Mouse (Mus musculus) spleen, postnatal 4 days (tissue): Measurements from ENCODE around the gene Cd200r3.

Experiments used
- DNase-seq, 2 experiments: peaks; one replicate each; pipeline ENCODE4 v3.0.0; 2022; ENCODE audit warnings: low spot score in 2 of 2

Gene Cd200r3

DNA sequence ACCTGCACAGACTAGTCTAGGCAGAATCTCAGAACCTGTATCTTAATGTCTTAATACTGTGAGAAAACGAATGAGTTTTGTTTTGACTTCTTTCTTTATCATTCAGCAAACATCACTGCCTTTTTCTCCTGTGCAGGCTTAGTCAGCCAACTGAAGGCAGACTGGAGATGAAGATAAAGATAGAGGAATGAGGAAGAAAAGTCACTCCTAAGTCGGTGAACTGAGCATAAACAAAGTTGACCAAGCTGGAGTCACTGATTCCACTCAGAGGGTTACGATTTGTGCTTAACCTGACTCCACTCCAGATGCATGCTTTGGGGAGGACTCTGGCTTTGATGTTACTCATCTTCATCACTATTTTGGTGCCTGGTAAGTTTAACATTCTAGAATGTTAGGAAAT, at the start of gene Cd200r3:
Gene Cd200r3 (plus strand): TSS at position 211 of the 400 bp plus-strand sequence.
- no peak for DNase-seq

DNA sequence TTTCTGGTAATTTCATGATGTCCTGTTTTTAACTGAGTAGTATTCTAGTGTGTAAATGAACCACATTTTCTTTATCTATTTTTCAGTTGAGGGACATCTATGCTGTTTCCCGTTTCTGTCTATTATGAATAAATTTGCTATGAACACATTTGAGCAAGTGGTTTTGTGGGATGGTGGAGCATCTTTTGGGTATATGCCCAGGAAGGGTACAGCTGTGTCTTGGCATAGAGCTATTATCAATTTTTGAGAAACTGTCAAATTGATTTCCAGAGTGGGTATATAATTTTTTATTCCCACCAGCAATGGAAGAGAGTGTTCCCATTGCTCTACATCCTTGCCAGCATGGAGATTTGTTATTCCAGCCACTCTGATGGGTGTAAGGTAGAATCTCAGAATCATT, 11.5 kb upstream of the Cd200r3 start:
- DNase-seq = no peak

DNA sequence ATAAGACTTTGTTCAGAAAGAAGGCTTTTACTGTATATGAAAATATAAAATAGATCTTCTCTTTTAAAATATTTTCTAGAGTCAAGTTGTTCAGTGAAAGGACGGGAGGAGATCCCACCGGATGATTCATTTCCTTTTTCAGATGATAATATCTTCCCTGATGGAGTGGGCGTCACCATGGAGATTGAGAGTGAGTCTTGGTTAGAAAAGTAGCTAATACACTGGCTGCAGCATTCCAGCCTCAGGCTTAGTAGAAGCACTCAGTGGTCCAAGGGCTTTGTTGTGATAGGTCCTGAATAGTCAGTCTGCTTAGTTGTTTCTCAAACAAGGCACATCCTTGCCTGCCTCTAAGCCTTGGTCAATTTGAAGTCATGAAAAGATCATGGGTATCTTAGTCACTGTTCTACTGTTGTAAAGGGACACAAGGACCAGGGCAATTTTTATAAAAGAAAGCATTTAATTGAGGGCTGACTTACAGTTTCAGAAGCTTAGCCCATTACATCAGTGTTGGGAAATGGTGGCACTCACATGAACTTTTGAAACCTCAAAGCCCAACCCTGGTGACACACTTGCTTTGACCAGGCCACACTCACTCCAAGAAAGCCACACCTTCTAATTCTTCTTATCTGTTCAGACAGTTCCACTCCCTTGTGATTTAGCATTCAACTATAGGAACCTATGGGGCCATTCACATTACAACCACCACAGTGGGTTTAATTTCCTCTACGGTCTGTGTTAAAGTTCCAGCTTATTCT, 8.1 kb downstream of the Cd200r3 start:
- DNase-seq = no peak

DNA sequence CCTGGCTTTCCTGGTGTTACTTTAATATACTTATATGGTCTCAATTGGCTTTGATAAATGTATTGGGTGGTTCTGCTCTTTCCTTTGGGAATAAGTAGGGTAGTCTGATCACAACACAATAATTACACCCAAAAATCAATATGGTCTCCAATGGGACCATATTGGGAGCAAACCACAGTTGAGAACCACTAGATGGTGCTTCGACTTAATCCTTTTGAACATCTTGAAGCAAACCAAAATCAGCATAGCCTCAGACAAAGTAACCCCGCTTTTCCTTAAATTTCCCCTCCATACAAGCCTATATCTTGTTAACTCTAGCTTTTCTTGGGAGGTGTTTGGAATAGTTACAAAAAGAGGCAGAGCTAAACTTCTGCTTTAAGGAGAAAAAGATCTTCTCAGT, 18.8 kb downstream of the Cd200r3 start:
- no peak for DNase-seq

DNA sequence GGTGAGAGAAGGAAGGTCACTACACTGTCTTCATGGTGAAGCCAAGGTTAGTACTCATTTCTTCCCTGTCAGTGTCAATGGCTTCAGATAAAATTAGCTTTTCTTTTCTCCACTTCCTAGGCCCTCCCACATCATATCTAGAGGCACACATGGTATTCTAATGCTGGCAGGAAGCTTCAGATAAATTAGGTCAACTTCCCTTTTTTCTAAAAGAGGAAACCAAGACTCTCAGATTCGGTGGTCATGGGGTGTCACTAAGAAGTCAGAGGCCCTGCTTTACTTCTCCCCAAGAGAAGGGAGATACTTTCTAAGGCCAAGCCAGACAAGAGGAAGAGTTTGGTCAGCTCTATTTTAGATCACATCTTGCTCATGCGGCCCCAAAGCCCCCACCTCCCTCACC, 19.3 kb downstream of the Cd200r3 start:
- DNase-seq = no peak

DNA sequence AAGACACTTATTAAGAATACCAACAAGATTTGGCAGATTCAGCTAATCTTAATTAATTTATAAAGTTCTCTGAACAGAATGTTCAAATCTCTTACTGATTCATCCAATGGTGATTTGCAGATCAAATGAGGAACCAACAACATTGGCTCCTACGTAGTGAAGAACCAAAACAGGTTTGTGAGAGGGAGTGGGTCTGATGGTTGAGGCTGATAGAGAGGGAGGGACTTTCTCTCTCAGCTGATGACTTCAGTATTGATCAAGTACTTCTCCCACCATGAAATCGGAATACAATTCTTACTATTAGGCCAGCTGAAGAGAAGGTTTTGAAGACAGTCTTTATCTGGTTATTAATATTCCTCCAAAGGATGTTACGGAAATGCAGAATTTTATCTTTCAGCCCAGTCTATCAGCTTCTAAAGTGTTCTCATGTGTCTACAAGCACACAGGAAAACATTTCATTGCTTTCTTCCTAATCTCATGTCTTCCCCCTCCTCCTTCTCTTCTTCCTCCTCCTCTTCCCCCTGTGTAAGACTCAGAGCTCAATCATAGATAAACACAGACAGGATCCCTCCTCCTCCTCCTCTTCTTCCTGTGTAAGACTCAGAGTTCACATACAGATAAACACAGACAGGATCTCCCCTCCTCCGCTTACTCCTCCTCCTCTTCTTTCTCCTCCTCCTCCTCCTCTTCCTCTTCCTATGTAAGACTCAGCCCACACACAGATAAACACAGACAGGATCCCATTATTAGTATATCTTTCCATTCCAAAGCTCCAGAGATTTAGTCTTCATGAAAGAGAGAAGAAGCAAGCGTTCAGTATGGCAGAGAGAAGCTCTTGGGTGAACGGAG, 21.3 kb downstream of the Cd200r3 start:
- no peak for DNase-seq

DNA sequence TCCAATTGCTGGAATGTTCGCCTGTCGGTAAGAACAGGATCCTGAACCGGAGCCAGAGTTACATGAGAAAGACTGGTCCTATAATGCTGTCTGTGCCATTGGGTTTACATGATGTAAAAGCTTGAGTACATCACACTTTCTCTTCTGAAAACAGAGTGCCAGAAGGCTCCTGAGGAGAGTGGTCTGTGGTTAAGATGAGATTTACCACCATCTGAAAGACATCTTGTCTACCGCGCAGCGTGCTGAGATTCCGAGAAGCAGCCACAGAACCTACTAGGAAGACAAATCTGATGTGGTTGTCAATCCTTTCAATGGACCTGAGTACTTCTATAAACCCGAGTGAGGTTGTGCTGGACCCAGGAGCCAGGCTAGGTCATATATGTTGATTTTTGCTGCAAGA, 21.9 kb downstream of the Cd200r3 start:
- no peak for DNase-seq

DNA sequence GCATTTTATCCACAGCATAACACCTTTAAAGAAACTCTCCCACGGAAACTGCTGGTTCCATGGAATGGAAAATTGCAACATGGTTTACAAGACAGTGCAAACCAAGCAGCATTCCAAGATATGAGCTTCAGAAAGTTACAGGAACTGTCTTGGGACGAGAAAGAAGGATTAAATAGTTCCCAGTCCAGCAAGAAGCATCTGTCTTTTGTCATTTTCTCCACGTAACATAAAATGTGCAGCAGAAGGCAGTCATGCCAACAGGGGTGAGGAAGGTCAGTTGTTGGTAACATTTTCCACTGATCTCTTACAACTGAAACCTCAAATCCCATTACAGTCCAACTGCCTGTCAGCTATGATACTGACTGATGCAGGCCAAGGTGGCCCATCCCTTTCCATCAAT, 22.4 kb downstream of the Cd200r3 start:
- DNase-seq = no peak

DNA sequence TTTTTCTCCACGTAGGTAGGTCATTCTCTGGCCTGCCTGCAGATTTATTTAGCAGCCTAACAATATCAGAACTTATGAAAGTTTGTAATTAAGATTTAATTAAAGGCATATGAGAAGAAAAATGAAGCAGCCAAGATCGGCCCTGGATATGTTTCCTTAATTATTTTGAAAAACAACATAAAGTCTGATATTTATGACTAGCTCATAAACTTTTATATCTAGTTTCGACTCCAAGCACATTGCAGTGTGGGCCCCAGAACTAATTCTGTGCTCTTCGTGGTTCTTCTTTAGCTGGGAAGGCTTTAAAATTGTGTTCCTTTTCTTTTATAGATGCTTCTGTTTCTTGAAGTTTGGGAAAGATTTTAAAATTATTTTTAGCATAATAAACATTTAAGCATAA, 23.4 kb downstream of the Cd200r3 start:
- DNase-seq = no peak

DNA sequence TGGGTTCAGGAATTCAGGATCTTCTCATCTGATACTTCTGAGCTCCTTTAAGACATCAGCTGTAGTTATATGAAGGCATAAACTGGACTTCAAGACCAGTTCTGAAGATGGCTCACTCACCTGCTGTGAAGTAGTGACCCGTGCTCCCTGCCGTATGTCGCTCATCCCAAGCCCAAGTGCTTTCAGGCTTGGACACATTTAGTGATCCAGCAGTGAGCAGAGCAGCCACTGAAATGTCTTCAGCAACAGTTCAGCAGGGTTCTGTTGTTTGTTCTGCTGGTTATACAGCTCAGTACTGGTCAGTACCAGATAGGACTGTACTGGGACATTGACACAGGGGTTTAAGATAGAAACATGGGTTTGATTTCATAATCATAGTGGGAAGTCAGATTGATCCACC, 24.6 kb downstream of the Cd200r3 start:
- no peak for DNase-seq

DNA sequence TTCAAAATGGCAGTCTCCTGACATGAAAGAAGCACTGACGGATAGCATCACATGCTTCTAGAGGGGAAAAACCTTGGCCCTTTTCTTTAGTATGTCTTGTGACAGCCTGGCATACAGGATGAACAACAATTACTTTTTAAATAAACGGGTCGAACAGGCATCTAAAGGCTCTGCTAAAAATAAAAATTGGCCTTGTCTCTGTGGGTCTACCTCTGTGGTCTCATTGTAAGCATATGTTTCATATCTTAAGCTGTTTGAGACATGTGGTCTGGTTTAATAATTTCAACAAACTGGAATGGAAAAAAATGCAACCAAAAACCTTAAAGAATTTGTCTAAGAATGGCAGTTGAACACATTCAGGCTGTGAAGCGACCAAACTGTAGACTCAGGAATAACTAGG, 27.4 kb downstream of the Cd200r3 start:
- DNase-seq = no peak

DNA sequence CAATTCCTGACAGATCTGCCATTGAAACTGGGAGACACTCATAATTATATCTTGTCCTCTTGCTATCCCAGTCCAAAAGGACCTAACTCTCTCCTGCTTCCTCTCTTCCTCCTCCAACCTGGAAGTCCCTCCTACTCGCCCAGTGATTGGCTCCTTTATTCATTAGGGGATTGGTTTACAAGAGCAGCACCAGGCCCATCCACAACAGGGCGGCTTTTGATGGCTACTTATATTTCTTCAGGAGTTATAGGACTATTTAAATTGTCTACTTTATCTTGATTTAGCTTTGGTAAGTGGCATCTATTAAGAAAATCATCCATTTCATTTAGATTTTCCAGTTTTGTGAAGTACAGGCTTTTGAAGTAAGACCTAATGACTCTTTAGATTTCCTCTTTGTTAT, 30.6 kb downstream of the Cd200r3 start:
- no peak for DNase-seq

DNA sequence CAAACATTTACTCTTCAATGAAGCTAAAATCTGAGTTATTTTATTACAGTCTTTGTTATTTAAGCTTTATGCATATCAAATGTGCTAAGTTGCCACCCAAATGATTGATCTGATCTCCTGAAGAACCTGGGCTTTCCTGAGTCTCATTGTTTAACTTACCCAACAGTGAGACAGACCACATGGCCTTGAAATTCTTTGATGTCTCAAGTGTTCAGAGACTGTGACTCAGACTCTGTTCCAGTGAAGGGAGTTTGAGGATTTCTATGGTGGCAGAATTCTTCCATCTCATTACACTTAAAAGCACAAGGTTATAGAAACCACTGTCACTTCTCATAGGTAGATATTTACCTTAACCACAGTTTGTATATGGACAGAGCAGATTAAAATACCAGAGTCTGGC, 32.6 kb downstream of the Cd200r3 start:
- no peak for DNase-seq

DNA sequence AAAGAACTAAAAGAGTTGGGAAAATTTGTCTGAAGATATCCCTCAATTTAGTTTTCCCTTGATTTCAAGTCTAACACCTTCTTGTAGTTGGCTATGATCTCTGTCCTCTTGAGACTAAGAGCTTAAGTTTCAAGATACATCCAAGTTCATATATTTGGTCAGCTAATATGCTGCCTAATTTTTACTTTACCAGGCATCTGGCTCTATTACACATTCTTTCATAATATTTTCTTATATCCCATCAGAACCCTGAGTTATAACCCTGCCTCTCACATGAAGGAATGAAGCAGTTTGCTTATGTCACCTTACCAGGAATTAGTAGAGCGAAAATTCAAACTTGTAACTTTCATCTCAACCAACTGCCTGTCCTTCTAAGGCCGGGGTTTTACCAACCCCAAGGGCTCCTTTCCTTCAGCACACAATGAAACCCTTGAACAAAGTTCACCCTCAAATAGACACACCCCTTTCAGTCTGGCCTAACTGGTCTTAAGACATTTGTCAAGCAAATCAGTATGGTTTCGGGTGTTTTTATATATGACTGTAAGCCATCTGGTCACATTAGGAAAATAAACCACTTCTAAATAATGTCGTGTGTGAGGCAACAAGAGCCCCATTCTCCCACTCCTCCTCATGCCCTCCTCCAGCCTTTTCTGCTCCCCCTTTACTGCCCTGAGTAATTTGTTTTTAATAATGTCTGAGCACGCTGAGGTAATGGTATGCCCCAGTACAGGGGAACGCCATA, 33.6 kb downstream of the Cd200r3 start:
- DNase-seq = no peak

DNA sequence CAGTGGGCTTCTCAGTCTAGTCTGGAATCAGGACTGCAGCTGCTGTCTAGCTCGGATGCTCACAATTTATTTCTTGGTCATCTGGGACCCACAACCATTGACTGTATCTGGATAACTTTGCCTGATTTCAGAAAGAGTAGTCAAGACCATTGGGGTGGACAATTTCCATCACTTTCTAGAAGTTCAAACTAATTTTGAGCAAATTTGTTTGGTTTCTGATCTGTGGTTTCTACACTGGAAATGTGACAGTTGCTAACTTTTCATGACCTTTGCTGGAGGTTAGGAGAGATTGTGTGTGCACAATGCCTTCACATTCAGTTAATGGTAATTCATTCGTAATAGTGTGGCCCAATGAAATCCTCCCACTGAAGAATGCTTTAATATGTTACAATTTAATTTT, 34.7 kb downstream of the Cd200r3 start:
- DNase-seq = peak in 1 of 2 experiments; percentile 5

DNA sequence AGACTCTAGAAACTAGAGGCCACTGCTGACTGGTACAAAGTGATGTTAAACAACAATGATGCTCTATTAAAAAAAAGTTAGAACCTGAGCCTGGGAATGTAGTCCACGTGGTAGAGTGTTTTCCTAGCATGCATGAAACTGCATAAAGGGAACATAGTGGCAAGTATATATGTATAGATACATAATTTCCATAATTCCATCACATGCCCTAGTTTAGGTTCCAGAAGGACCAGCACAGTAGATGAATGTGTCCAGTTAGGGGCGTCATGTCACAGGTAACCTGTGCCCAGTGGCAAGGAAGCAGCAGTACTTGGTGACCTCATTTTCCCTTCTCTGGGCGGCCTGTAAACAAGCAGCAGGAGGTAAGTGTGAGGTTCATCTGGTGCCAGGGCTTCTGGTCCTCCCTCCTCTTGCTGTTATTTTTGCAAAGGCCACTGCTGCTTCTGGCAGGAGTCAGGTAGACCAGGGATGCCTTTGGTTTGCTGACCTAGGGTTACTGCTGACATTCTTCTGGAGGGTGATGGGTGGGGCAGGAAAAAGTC, 35.9 kb downstream of the Cd200r3 start:
- no peak for DNase-seq

DNA sequence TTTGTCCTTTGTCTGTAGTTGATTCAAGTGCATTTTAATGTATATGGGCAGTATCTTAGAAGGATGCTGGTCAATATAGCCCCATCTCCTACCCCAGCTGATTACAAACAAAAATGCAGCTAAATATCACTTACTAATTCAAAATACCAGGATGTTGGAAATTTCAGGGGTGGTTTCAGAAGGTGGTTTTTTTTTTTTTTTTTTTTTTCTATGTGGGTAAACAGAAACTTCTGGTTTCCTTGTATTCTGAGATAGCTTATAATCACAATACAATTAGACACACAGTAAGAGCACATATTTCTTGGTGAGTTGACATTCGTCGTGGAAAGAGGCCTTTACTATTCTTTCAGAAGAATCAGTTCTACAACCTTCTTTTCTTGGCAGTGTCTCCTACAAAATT, 39.5 kb downstream of the Cd200r3 start:
- peak in 1 of 2 experiments; percentile 1 for DNase-seq

DNA sequence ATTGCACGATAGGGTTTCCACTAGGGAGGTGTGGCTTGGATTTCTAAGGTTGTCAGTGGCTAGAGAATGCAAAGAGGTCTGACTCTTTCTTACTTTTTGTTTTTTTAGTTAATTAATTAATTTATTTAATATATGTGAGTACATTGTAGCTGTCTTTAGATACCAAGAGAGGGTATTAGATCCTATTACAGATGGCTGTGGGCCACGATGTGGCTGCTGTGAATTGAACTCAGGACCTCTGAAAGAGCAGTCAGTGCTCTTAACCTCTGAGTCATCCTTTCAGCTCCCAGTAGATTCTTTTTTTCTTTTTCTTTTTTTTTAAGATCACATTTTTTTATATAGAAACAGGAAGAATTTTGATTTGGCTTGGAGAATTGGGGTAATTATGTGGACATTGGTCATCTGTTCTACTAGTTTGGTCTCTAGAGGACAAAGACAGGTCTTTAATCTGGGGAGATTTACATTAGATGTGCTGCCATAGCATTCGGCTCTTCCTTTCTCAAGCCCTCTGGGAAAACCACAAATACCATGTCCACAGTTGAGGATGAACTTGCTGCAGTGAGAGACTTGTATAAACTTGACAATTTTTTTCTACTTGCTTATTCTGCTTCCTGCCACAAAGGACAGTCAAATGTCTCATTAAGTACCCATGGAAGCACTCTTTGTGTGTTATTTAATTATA, 40.0 kb downstream of the Cd200r3 start:
- DNase-seq = peak in 1 of 2 experiments; percentile 31

DNA sequence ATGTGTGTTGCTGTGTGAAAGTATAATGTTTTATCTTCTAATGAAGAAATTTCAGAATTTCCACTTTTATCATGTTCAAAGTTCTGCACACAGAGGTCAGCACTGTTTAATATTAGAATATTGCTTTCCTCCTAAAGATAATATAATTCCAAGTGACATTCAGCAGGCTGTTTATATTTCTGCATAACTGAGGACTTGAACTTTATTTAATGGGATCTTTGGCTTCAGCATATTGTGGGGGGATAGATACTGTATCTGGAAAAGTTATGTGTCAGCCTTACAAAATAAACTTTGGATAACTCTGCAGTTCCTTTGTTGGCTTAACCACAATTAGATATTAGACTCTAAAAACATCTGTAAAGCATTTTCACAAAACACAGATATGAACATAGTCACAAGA, 40.6 kb downstream of the Cd200r3 start:
- DNase-seq = no peak

DNA sequence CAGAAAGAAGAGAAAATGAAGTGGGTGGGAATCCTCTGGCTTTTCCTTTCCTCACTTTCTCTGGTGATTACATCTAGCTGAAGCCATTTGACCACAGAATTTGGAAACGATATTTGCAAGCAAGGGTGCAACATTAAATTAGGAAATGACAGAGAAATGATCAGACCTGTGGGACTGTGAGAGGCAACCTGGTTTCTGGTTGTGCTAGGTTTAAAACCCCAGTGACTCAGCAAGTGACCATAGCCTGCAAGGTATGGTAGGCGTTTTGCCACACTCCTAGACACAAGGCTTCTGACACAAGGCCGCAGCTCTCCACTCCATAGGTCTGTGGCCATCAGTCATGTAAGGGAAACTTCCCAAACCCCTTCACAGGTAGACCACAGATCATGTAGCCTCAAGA, 41.4 kb downstream of the Cd200r3 start:
- DNase-seq = peak in 1 of 2 experiments; percentile 48

DNA sequence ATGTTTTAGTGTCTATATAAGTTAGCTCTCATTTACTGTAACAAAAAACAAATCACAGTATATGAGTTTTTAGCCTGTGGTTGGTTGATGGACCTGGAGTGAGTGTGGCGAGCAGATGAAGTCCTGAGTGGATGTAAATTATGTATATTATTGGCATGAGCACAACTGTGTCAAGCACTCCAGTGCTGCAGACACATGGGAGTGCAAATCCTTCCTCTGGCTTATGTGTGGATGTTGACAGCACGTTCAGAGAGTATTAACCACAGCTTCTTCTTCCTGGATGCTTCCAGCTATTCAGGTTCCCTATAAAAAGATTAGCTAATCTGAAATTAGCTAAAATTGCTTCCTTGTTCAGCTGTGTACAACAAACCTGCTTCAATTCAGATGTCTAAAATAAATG, 42.6 kb downstream of the Cd200r3 start:
- no peak for DNase-seq
